ENCODE assay signal across 27 mouse cellular contexts in the genomic region with DNA sequence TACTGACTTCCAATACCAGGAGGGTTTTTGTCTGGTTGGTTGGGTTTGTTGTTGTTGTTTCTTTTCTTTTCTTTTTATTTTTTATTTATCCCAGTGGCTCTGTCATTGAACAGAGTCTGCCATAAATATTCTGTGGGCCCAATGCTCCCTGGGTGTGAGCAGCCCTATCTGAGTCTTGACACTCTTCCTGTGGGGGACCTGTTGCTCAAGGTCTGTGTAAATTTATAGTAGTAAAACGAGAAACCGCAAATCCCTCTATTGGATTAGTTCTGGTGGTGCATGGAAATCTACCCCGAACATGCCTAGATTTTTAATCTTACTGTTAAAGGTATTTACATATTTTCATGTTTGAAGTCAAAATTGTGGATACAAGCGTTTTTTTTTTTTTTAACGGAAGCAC.
"Had no signal": no experiment of that assay in that cellular context is flagged by ENCODE, and none has a peak within 500 bp of the region (broad histone marks: within the 10 kb centered on the region; RNA-seq: fewer than 3 reads in every experiment).

No protein-coding gene starts in this region.

- H3K4me2 ChIP-seq: heart, embryonic 13.5 days; heart, embryonic 15.5 days; hindbrain, embryonic 12.5 days; hindbrain, embryonic 14.5 days; intestine, embryonic 15.5 days; limb, embryonic 12.5 days had no signal

- H3K4me3 ChIP-seq: gastrocnemius, adult 2 months; heart, embryonic 10.5 days; heart, embryonic 13.5 days; heart, embryonic 15.5 days; hindbrain, embryonic 10.5 days; hindbrain, embryonic 12.5 days; intestine, embryonic 15.5 days; layer of hippocampus, adult 2 months; left cerebral cortex, adult 2 months; limb, embryonic 10.5 days; limb, embryonic 12.5 days had no signal

- ATAC-seq: forebrain, postnatal 0 days; hindbrain, embryonic 16.5 days; inflammation-experienced regulatory T-cells, adult 6 months; intestine, embryonic 15.5 days; intestine, postnatal 0 days had no signal

- DNase-seq: forebrain, postnatal 0 days; gastrocnemius, adult 2 months; gastrocnemius, postnatal 10 days; gastrocnemius, postnatal 25 days; heart, adult 18-20 months; heart, postnatal 14 days; heart, postnatal 36 days; kidney, adult 18-20 months; kidney, adult 8-10 months; kidney, postnatal 10 days; kidney, postnatal 25 days; kidney, postnatal 4 days; liver had no signal

- H3K9me3 ChIP-seq: heart, embryonic 10.5 days; heart, embryonic 13.5 days; heart, embryonic 15.5 days; hindbrain, embryonic 10.5 days; hindbrain, embryonic 12.5 days; intestine, embryonic 15.5 days; limb, embryonic 10.5 days; limb, embryonic 12.5 days had no signal

- H3K36me3 ChIP-seq: heart, embryonic 10.5 days; heart, embryonic 13.5 days; heart, embryonic 15.5 days; hindbrain, embryonic 10.5 days; hindbrain, embryonic 12.5 days; intestine, embryonic 15.5 days; limb, embryonic 10.5 days; limb, embryonic 12.5 days had no signal

- H3K9ac ChIP-seq: forebrain, postnatal 0 days; heart, embryonic 13.5 days; heart, embryonic 15.5 days; hindbrain, embryonic 12.5 days; hindbrain, embryonic 14.5 days; intestine, embryonic 15.5 days; limb, embryonic 12.5 days had no signal

- H3K4me1 ChIP-seq: heart, embryonic 10.5 days; heart, embryonic 13.5 days; heart, embryonic 15.5 days; hindbrain, embryonic 10.5 days; hindbrain, embryonic 12.5 days; intestine, embryonic 15.5 days; limb, embryonic 10.5 days; limb, embryonic 12.5 days had no signal

- H3K27me3 ChIP-seq: heart, embryonic 13.5 days; heart, embryonic 15.5 days; hindbrain, embryonic 12.5 days; intestine, embryonic 15.5 days; limb, embryonic 12.5 days had no signal

- H3K27ac ChIP-seq: gastrocnemius, adult 2 months; heart, embryonic 10.5 days; heart, embryonic 13.5 days; heart, embryonic 15.5 days; hindbrain, embryonic 10.5 days; hindbrain, embryonic 12.5 days; hindbrain, embryonic 14.5 days; intestine, embryonic 15.5 days; layer of hippocampus, adult 2 months; left cerebral cortex, adult 2 months; limb, embryonic 10.5 days; limb, embryonic 12.5 days had no signal
